Mouse (Mus musculus): ENCODE measurements around the gene Stk26.

Stk26 gene

GRCm38 (mm10) chrX:50926893-50927545 lies 86.2 kb downstream of the Stk26 start:
- DNase-seq, result no peak

GRCm38 (mm10) chrX:50930309-50930708 lies 89.5 kb downstream of the Stk26 start:
- DNase-seq, result no peak

GRCm38 (mm10) chrX:50937117-50937516 lies 96.3 kb downstream of the Stk26 start:
- DNase-seq, result no peak

DNA sequence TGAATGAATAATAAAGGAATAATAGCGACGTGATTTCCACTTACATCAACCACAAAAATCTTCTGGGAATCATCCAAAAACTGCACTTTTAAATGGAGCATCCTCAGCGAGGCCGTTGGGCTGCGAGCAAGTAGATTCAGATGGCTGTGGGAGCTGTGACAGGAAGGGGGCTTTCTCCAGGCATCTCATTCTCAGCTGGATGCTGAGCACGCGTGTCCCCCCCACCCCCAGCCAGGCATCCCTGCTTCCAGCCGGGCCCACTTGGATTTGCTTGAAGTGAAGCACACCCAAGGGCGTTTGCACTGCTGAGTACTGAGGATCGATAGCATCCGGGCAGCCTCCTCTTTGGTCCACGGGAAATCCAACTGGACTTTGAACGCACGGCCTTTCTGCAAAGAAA lies 101.8 kb downstream of the Stk26 start, which contains the start of gene Frmd7:
Gene Frmd7 (minus strand): TSS at position 101 of the 400 bp plus-strand sequence.
- no peak for DNase-seq

All from cerebellum, adult 9-10 months (tissue).